Mouse (Mus musculus) neural tube, embryonic 13.5 days (tissue): ENCODE data around the gene Arhgef3. TPM values are rescaled to one million over a fixed set of nuclear protein-coding genes. Genes with fewer than 3 reads are reported as not detected.

Experiments used
- ATAC-seq: fragments of 200-750 bp; cut with Nextera tagmentation; 2 replicates; pipeline ENCODE4 v1.8.0; 2017; ENCODE audit warnings: low read depth, mild to moderate bottlenecking, moderate TSS enrichment, moderate library complexity
- H3K27ac ChIP-seq: fragments of 300-500 bp; sonication (generic); replicated peaks from 2 replicates; pipeline ENCODE4 v1.5.1; 2015; ENCODE audit warnings: moderate library complexity, mild to moderate bottlenecking, inconsistent platforms
- H3K27me3 ChIP-seq: fragments of 300-500 bp; sonication (generic); 2 replicates; pipeline ENCODE4 v1.6.1; 2015; ENCODE audit warnings: mild to moderate bottlenecking, inconsistent platforms
- H3K36me3 ChIP-seq: fragments of 300-500 bp; sonication (generic); 2 replicates; pipeline ENCODE4 v1.6.1; 2015; ENCODE audit warnings: mild to moderate bottlenecking, inconsistent platforms
- H3K4me1 ChIP-seq: fragments of 300-500 bp; sonication (generic); replicated peaks from 2 replicates; pipeline ENCODE4 v1.6.1; 2015; ENCODE audit warnings: inconsistent platforms
- H3K4me2 ChIP-seq: fragments of 300-500 bp; sonication (generic); 2 replicates; pipeline ENCODE4 v1.6.1; 2015; ENCODE audit warnings: inconsistent platforms, mild to moderate bottlenecking, moderate library complexity
- H3K4me3 ChIP-seq: fragments of 300-500 bp; sonication (generic); 2 replicates; pipeline ENCODE4 v1.5.1; 2015; ENCODE audit warnings: mild to moderate bottlenecking, inconsistent platforms
- H3K9ac ChIP-seq: fragments of 300-500 bp; sonication (generic); 2 replicates; pipeline ENCODE4 v1.6.1; 2015; ENCODE audit warnings: moderate library complexity, mild to moderate bottlenecking, inconsistent platforms
- H3K9me3 ChIP-seq: fragments of 300-500 bp; sonication (generic); 2 replicates; pipeline ENCODE4 v1.6.1; 2016; ENCODE audit warnings: inconsistent platforms
- WGBS: fragments of 180-500 bp; shearing (Covaris S2); methylation state at CpG from one replicate; pipeline ENCODE4 v1.1.7; 2015; 5-methylcytosine and 5-hydroxymethylcytosine counted together
- polyA plus RNA-seq: library from polyadenylated mRNA; unstranded; fragments of >200 nt; fragmentation: Nextera tagmentation; extraction: Ambion mirVana; gene quantifications from 2 replicates; pipeline ENCODE4 v1.2.1, GENCODE M21; 2015

Arhgef3 gene
- polyA plus RNA-seq, 1 experiment from 2014 or later, result 3.3 TPM

DNA sequence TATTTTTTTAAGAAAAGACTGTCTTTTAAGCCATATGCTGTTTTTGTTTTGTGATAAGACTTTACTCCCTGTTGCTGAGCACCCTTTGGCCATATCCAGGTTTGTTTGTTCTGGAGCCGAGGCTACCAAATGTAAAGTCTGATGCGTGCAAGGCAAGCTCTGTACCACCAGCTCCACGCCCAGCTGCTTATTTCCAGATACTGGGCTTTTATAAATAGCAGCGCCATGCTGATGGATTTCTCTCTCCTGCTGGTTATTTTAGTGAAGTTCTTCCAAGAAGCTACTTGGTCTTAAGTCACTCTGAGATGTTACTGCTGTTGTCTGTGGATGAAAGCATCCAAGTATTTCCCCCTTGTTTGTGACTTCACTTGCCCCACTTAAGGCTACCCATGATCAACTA is 254.8 kb downstream of the Arhgef3 start:
- H3K4me3 ChIP-seq, result no peak overlapping the region
- no peak overlapping the region for H3K4me2 ChIP-seq
- 85% methylated on average over 4 of the region's 4 CpGs for WGBS
- no peak for ATAC-seq
- no peaks in the 10 kb centered on the region for H3K36me3 ChIP-seq
- H3K27ac ChIP-seq, result no peak overlapping the region
- peaks cover 12% of the 10 kb centered on the region for H3K4me1 ChIP-seq
- H3K9me3 ChIP-seq, result no peaks in the 10 kb centered on the region
- H3K9ac ChIP-seq, result no peak overlapping the region
- no peaks in the 10 kb centered on the region for H3K27me3 ChIP-seq

DNA sequence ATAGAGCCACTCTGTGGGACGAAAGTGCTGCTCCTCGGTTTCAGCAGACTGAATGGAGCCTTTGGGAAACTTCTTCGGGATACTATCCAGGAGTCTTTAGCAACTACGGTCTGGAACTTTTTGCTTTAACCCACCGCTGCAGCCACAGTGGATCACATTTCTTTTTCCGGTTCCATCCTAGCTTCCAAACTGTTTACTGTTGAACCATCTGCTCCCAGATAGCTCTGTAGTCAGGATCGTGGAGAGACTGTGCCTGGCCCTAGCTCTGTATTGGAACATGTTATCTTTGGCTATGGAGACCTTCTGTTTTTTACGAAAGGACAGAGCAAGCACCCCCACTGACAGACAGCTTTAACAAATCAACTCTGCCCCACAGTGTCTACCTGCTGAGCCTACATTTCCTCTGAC is 257.0 kb downstream of the Arhgef3 start:
- Histone ChIP-seq H3K9me3 (no peaks in the 10 kb centered on the region), H3K9ac (no peak overlapping the region), H3K36me3 (no peaks in the 10 kb centered on the region), H3K4me1 (peaks cover 12% of the 10 kb centered on the region), H3K4me3 (no peak overlapping the region), H3K27me3 (no peaks in the 10 kb centered on the region), H3K4me2 (no peak overlapping the region), H3K27ac (no peak overlapping the region)
- 77% methylated on average over 8 of the region's 8 CpGs for WGBS
- no peak for ATAC-seq

DNA sequence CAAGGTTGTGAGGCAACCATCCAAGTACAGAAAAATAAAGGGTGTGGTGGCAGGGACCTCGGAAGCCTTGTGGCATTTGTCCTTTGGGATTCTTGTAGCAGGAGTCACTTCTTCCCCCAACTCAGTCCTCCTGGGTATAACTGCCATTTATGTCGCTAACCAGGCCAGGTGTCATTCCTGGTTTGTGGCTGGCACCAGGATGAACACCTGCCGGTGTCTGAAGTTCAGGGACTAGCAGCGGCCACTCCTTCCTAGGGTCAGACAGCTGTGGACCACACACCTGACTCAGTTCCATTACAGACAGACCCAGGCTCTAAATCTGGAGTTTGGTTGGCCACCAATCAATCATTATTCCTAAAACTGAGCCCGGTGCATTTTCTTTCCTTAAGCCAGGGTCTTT is 258.8 kb downstream of the Arhgef3 start:
- WGBS, result 85% methylated on average over 5 of the region's 5 CpGs
- Histone ChIP-seq H3K36me3 (no peaks in the 10 kb centered on the region), H3K4me1 (0 out of 2 replicates have a peak, but pooled peaks cover under 1% of the 10 kb centered on the region), H3K27ac (no peak overlapping the region), H3K9ac (no peak overlapping the region), H3K4me2 (no peak overlapping the region), H3K9me3 (no peaks in the 10 kb centered on the region), H3K4me3 (no peak overlapping the region), H3K27me3 (no peaks in the 10 kb centered on the region)
- no peak for ATAC-seq

DNA sequence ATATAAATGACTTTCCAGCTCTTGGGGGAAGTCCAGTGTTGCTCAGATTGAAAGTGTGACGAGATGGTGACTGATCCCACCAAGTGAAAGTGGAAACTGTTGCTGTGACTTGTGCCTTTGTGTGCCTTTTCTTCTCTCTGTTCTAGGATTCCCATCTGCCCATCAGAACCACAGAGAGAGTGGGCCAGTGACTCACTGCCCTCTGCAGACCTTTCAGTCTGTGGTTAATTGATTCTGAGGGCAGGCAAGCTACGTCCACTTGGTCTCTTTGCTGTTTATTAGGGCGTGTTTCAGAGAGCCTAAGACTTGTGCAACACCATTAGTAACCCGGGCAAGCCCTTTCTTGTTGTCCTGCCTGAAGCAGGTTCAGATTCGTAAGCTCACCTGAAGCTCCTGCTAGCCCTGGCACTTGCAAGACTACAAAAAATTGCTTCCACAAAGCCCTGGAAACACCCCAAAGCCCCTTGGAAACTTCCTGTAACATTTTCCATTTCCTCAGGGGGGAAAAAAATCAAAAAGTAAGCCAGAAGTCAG is 261.5 kb downstream of the Arhgef3 start:
- ATAC-seq, result no peak
- H3K4me1 ChIP-seq, result no peaks in the 10 kb centered on the region
- no peak overlapping the region for H3K4me2 ChIP-seq
- no peak overlapping the region for H3K4me3 ChIP-seq
- H3K27me3 ChIP-seq, result no peaks in the 10 kb centered on the region
- H3K36me3 ChIP-seq, result no peaks in the 10 kb centered on the region
- H3K9ac ChIP-seq, result no peak overlapping the region
- H3K9me3 ChIP-seq, result no peaks in the 10 kb centered on the region
- no peak overlapping the region for H3K27ac ChIP-seq
- WGBS, result 65% methylated on average over 5 of the region's 5 CpGs

DNA sequence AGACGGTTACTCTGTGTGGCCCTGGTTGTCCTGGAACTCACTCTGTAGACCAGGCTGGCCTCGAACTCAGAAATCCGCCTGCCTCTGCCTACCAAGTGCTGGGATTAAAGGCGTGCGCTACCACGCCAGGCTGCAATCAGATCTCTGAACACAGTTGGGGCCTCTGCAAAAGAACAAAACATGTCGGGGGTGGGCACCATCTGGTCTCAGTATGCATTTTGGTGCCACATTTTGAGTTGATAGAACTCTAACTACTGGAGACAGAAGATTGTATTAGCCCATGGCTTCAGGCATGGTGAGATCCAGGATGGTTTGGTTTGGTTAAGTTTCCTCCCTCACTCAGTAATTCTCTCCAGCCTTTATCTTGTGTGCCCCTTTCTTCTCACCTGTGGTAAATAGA is 264.0 kb downstream of the Arhgef3 start:
- Histone ChIP-seq H3K4me2 (no peak overlapping the region), H3K27ac (no peak overlapping the region), H3K27me3 (no peaks in the 10 kb centered on the region), H3K4me1 (no peaks in the 10 kb centered on the region), H3K9ac (no peak overlapping the region), H3K4me3 (no peak overlapping the region), H3K9me3 (no peaks in the 10 kb centered on the region), H3K36me3 (no peaks in the 10 kb centered on the region)
- WGBS, result 91% methylated on average over 7 of the region's 7 CpGs
- ATAC-seq, result no peak

DNA sequence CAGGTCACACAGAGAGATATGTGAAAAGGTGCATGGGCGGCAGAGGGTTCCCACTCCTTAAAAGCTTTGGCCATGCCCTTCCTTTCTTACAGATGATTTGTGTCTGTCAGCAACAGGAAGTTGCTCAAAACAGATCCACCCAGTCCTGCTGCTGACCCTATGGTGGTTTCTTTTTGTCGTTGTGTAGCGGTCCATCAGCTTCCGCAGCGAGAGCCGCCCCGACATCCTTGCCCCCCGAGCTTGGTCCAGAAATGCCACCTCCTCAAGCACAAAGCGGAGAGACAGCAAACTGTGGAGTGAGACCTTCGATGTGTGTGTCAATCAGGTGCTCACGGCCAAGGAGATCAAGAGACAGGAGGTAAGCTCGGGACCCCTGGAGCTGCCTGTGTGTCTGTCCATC is 264.7 kb downstream of the Arhgef3 start:
- H3K27me3 ChIP-seq, result no peaks in the 10 kb centered on the region
- no peaks in the 10 kb centered on the region for H3K9me3 ChIP-seq

DNA sequence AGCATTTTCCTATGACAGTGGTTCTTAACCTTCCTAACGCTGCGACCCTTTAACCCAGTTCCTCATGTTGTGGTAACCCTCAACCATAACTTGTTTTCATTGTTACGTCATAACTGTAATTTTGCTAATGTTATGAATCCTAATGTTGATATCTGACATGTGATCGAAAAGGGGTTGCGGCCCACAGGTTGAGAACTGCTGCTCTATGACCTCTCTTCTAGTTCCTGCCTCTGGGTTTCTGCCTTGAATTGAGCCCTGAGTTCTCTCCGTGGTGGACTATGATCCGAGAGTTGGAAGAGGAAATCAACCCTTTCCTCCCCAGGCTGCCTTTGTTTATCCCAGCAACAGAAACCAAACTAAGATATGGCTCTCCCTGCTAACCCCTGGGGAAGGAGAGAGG is 266.8 kb downstream of the Arhgef3 start:
- Histone ChIP-seq H3K27ac (no peak overlapping the region), H3K9ac (no peak overlapping the region), H3K9me3 (no peaks in the 10 kb centered on the region), H3K27me3 (no peaks in the 10 kb centered on the region), H3K4me1 (no peaks in the 10 kb centered on the region), H3K4me2 (no peak overlapping the region), H3K4me3 (no peak overlapping the region), H3K36me3 (no peaks in the 10 kb centered on the region)
- no peak for ATAC-seq
- WGBS, result 84% methylated on average over 7 of the region's 7 CpGs

More for the DNA sequence above, 264.7 kb downstream of the Arhgef3 start:
- H3K27ac ChIP-seq, result no peak overlapping the region
- H3K36me3 ChIP-seq, result no peaks in the 10 kb centered on the region
- H3K9ac ChIP-seq, result no peak overlapping the region
- WGBS, result 86% methylated on average over 12 of the region's 12 CpGs
- H3K4me3 ChIP-seq, result no peak overlapping the region
- no peak overlapping the region for H3K4me2 ChIP-seq
- no peak for ATAC-seq
- H3K4me1 ChIP-seq, result no peaks in the 10 kb centered on the region

DNA sequence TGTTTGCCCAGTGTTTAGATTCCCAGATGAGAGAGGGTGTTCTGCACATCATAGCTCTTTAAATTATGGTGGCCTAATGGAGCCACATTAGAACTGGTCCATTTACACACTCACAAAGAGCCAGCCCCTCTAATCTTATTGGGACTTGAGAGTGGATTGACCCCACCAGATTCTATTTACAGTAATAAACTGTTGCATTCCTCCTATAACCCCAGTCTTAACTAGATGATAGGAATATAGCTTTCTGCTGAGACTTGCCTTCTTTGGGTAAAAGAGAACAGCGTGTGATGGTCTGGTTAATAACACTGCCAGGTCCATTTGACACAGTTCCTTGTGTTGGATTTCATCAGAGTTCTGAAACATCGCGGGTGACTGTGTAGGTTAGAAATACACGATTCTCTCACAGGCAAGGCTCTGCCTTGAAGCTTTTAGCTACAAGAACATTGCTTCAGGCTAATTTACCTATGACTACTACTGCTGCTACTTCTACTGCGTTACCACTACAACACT is 268.7 kb downstream of the Arhgef3 start:
- 92% methylated on average over 5 of the region's 5 CpGs for WGBS
- no peak overlapping the region for H3K9ac ChIP-seq
- H3K27me3 ChIP-seq, result no peaks in the 10 kb centered on the region
- H3K4me3 ChIP-seq, result no peak overlapping the region
- H3K4me1 ChIP-seq, result no peaks in the 10 kb centered on the region
- no peaks in the 10 kb centered on the region for H3K9me3 ChIP-seq
- no peak overlapping the region for H3K4me2 ChIP-seq
- H3K36me3 ChIP-seq, result no peaks in the 10 kb centered on the region
- ATAC-seq, result no peak
- H3K27ac ChIP-seq, result no peak overlapping the region

DNA sequence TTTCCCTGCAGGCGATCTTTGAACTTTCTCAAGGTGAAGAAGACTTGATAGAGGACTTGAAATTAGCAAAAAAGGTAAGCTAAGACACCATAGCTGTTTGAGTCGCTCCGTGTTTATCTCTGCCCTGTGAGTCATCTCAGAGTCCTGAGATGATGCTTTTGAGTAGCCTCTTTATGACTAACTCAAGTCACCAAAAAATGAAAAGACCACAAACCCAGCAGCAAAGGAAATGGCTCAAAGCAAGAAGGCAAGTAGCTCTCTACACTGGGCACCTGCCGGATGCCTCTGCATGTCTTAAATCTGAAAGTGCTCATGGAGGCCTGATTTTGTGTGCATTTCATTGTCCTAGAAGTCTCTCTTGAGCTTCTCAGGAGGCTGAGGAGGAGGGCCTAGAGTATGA is 269.4 kb downstream of the Arhgef3 start:
- no peaks in the 10 kb centered on the region for H3K9me3 ChIP-seq
- no peak for ATAC-seq
- H3K36me3 ChIP-seq, result no peaks in the 10 kb centered on the region
- H3K9ac ChIP-seq, result no peak overlapping the region
- no peak overlapping the region for H3K27ac ChIP-seq
- no peak overlapping the region for H3K4me3 ChIP-seq
- H3K27me3 ChIP-seq, result no peaks in the 10 kb centered on the region
- no peak overlapping the region for H3K4me2 ChIP-seq
- H3K4me1 ChIP-seq, result 0 out of 2 replicates have a peak, but pooled peaks cover 4% of the 10 kb centered on the region
- WGBS, result 82% methylated on average over 4 of the region's 4 CpGs

DNA sequence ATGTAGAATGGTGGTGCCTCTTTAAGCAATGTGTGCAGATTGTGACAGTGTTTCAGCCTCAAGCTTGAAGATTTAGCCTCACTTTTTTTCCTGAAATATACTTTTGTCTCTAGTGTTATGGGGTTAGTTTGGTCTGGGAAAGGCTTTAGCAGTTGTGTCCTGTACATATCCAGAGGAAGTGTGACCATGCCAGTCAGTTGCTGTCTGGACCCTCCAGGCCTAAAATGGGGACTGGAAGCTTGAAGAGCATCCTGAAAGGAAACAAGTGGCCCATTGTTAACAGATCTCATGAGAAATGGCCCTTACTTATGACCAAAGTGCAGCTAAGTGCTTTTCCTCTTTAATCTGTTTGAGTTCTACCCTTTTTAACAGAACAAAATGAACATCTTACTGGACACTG is 273.9 kb downstream of the Arhgef3 start:
- no peaks in the 10 kb centered on the region for H3K27me3 ChIP-seq
- H3K9ac ChIP-seq, result no peak overlapping the region
- H3K27ac ChIP-seq, result no peak overlapping the region
- no peak for ATAC-seq
- H3K36me3 ChIP-seq, result no peaks in the 10 kb centered on the region
- H3K4me3 ChIP-seq, result no peak overlapping the region
- H3K4me2 ChIP-seq, result no peak overlapping the region
- H3K9me3 ChIP-seq, result no peaks in the 10 kb centered on the region
- H3K4me1 ChIP-seq, result 0 out of 2 replicates have a peak, but pooled peaks cover 4% of the 10 kb centered on the region

DNA sequence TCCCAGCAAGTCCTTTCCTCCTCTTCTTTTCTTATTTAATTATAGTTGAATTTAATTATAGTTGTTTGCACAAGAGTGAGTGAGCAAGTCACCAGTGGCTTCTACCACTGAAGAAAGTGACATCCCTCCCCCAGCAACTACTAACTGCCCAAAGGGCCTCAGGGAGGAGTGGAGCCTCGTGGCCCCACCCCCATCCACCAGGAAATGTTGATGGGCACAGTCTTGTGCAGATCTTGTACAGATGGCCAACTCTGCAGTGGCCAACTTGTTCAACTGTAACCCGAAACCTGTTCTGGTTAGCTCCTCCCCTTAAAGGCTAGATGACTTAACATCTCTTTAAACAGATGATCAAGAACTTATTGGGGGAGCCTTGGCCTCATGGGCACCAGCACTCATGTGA is 275.0 kb downstream of the Arhgef3 start:
- no peak overlapping the region for H3K9ac ChIP-seq
- no peak for ATAC-seq
- 0 out of 2 replicates have a peak, but pooled peaks cover 4% of the 10 kb centered on the region for H3K4me1 ChIP-seq
- H3K27me3 ChIP-seq, result no peaks in the 10 kb centered on the region
- 76% methylated on average over 2 of the region's 2 CpGs for WGBS
- no peak overlapping the region for H3K4me3 ChIP-seq
- no peak overlapping the region for H3K27ac ChIP-seq
- no peaks in the 10 kb centered on the region for H3K36me3 ChIP-seq
- no peaks in the 10 kb centered on the region for H3K9me3 ChIP-seq
- H3K4me2 ChIP-seq, result no peak overlapping the region

DNA sequence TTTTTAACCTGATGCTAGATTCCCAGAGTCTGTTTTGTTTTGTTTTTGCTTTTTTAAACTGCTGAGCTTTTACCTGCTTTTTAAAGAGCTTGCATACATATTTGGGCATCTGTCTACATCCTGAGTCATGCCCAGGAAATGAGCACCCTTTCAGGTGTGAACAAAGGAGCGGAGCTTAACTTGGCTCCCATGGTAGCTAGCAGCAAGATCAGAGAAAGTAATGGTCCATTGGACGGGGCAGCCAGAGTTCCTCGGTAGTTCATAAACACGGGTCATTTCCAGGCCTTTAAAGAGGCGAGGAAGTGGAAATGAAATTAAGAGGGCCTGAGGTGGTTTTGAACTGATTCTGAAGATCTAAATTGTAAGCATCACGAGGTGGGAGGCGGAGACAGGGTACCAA is 276.0 kb downstream of the Arhgef3 start:
- Histone ChIP-seq H3K4me2 (no peak overlapping the region), H3K27ac (no peak overlapping the region), H3K4me1 (0 out of 2 replicates have a peak, but pooled peaks cover 4% of the 10 kb centered on the region), H3K9me3 (no peaks in the 10 kb centered on the region), H3K36me3 (no peaks in the 10 kb centered on the region), H3K9ac (no peak overlapping the region), H3K27me3 (no peaks in the 10 kb centered on the region), H3K4me3 (no peak overlapping the region)
- no peak for ATAC-seq
- WGBS, result 56% methylated on average over 7 of the region's 7 CpGs

DNA sequence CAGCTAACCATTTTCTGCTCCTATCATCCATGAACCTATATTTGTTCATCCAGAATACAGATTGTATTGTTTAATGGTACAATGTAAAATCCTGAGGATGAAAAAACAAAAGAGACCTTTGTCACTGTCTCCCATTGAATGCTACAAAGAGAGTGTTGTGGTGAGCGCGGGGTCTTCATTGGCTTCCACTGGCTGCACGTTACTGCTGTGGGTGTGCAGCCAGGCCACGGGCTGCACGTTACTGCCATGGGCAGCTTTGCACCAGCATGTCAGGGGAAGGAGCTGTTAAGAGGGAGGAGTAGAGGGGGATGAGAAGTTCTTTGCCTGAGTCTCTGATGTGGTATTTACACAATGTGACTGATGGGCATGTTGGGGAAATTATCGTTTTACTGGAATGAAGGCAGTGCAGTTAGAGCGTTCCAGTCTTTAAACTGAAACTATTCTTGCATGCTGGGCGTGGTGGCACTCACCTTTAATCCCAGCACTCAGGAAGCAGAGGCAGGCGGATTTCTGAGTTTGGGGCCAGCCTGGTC is 277.1 kb downstream of the Arhgef3 start:
- H3K9me3 ChIP-seq, result no peaks in the 10 kb centered on the region
- H3K4me2 ChIP-seq, result no peak overlapping the region
- H3K36me3 ChIP-seq, result no peaks in the 10 kb centered on the region
- WGBS, result 68% methylated on average over 9 of the region's 9 CpGs
- no peak overlapping the region for H3K4me3 ChIP-seq
- H3K9ac ChIP-seq, result no peak overlapping the region
- H3K27ac ChIP-seq, result no peak overlapping the region
- H3K4me1 ChIP-seq, result 0 out of 2 replicates have a peak, but pooled peaks cover 9% of the 10 kb centered on the region
- no peak for ATAC-seq
- no peaks in the 10 kb centered on the region for H3K27me3 ChIP-seq
